Mouse (Mus musculus) left cerebral cortex, adult 8-10 months (tissue): ENCODE measurements around the gene Twist1. TPM values are rescaled to one million over a fixed set of nuclear protein-coding genes. Genes with fewer than 3 reads are reported as not detected.

Experiments
- DNase-seq, 2 experiments: peaks; one replicate each; pipeline ENCODE4 v3.0.0; 2022; ENCODE audit warnings: low spot score in 2 of 2
- total RNA-seq, 4 experiments: library from RNA; stranded (reverse); gene quantifications; 2 replicates each; pipeline ENCODE4 v1.2.4; 2022

Twist1 gene
- total RNA-seq, 4 experiments from 2014 or later = 0.74 to 1.1 (median 0.84) TPM

- DNase-seq = no peak
Measured at GRCm38 (mm10) chr12:33966490-33967415, 9.3 kb downstream of the Twist1 start.

DNA sequence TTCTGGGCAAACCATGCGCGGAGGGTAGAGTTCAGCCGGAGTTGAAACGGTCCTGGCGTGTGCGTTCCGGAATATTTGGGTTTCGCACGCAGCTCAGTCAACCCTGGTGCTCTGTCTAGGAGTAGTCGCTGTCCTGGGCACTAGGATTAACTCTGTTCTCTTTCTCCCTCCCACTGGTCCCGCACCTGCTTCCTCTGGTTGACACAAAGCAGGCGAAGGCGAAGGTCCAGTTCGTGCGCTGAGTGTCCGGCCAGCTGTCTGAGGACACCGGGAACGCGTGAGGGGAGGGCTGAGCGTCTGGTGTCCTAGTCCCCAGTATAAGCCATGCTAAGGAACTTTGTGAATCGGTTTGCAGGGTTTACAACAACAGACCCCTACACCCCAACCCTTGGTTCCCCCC lies 10.0 kb downstream of the Twist1 start:
- DNase-seq = no peak

DNA sequence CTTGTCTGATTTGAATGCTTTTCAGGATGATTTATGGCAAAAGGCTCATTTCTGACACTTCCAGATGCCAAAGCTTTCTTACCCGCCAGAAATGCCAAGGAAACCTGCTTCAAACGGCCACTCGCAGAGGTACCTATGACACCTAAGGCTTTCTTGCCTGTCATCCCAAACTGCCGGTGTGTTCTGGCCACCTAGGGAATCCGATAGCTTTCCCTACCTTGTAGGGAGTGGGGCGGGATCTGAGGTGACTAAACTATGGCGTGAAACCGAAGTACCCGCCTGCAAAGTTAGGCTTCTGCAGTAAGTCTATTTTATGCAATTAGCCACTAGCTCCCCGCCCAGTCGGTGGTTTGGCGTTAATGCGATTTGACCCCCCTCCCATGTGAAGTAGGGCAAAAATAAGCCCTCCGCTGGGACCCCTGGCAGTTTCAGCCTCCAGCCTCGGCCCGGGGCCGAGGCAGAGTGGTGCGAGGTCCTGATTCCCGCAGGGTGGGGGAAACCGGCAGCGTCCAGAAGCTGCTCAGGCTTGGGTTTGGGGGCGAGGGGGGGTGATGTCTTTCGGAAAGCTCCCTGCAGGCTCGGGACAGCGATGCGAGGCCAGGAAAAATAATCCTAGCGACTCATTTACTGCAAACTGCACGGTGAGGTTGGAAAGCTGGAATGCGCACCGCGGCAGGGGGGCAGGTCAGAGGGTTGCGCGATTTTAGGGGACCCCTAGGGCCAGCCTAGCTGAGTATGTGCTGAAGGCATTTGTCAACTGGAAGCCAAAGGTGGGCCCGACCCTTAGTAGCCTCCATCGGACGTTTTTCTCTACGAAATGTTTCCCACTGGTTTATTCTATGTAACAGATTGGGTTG lies 10.8 kb downstream of the Twist1 start:
- no peak for DNase-seq

DNA sequence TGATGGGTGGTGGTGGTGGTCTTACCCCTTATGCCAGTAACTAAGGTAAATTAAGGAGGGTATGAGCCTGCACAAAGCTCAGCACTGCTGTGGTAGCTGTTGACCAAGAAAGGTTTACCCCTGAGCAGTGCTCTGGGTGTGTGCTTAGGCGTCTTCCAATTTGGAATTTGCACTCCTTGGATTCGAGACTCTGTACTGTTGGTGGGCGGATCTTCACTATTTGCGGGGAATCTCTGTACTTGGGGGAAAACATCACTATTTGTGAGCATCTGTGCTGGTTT lies 11.4 kb downstream of the Twist1 start:
- no peak for DNase-seq

DNA sequence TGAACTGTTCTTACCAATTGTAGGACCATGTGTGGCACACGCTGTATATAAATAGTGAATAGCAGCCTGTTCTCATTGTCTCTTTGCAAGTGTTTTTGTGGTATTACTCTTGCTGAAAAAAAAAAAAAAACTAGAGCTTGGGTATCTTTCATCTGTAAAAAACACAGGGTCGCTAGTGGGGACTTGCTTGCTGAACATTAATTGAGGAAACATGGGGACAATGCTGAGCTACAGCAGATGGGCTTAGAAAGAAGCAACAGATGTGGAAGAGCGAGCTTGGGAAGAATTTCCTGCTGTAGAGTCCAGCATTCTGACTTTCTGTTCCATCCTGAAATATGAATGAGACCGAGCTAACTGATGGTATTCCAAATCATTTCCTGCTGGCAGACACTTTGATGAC lies 22.7 kb downstream of the Twist1 start:
- no peak for DNase-seq

GRCm38 (mm10) chr12:33981433-33981832 lies 24.0 kb downstream of the Twist1 start:
- DNase-seq = no peak

GRCm38 (mm10) chr12:33993127-33993526 lies 35.7 kb downstream of the Twist1 start:
- DNase-seq = no peak

Other genes starting within 250 kb of the Twist1 start
- gene Ferd3l, start 29.2 kb upstream of the Twist1 start, total RNA-seq = not detected